Mouse (Mus musculus): ENCODE measurements at regions not wholly inside any gene's neighbourhood (a gene's known extent, or its start where the extent isn't known, plus 50 kb on each side); places are given as distances from the start of the nearest gene placed in this dataset.

DNA sequence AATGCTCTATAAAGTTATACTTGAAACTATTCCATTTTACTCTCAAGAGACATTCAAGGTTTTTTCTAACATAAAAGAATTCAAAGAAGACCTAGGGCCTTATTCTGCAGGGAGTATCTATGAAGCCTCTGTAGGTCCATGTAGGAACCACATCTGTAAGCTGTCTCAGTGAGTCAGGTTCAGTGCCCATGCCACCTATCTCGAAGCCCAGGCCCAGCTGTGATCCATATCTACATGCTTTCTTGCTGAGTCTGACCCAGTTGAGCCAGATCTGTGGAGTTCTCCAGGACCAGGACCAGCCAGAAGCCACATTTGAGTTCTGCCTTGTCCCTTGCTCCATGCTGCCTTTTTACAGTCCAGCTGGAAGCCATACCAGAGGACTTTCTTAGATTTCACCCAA, 142.2 kb upstream of the Bmp4 start:
- Histone ChIP-seq H3K36me3 (ENCODE audit: control insufficient read depth, insufficient read depth, low read length) (no peaks in the 10 kb centered on the region), H3K4me3 (ENCODE audit: low read depth, low read length) (no peak overlapping the region), H3K9me3 (replicated peaks; ENCODE audit: control insufficient read depth, low read length) (no peaks in the 10 kb centered on the region), H3K9ac (ENCODE audit: low read length) (no peak overlapping the region), H3K4me1 (ENCODE audit: control insufficient read depth, insufficient read depth, low read length) (no peaks in the 10 kb centered on the region), H3K27me3 (replicated peaks; ENCODE audit: control insufficient read depth, insufficient read depth, low read length) (no peaks in the 10 kb centered on the region), H3K27ac (ENCODE audit: low read depth, low read length) (no peak overlapping the region), H3K4me2 (ENCODE audit: low read length) (no peak overlapping the region)
- WGBS, result 64% methylated on average over 1 of the region's 1 CpGs
- ATAC-seq (no peak), DNase-seq (ENCODE audit: low spot score) (no peak)

DNA sequence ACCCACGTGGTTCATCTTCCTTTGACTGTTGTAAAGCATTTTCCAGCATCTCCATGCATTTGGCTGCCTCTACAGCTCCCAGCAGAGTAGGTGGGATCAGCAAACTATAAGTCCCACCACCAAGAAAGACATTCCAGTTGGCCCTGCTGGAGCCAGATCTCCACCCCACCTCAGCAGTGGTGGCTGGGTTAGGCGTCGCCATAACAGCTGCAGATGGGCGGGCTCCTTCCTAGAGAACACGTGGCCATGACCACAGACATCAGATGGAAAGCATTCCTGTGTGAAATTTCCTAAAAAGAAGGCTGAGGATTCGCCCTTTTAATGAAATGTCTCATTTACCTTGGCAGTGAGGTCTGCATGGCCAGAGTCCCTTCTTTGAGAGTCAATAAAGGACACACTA, 140.0 kb upstream of the Bmp4 start:
- no peak for DNase-seq (ENCODE audit: low spot score)
- no peaks in the 10 kb centered on the region for H3K4me1 ChIP-seq (ENCODE audit: control insufficient read depth, insufficient read depth, low read length)
- H3K27me3 ChIP-seq (replicated peaks; ENCODE audit: control insufficient read depth, insufficient read depth, low read length), result no peaks in the 10 kb centered on the region
- no peaks in the 10 kb centered on the region for H3K36me3 ChIP-seq (ENCODE audit: control insufficient read depth, insufficient read depth, low read length)
- no peaks in the 10 kb centered on the region for H3K9me3 ChIP-seq (replicated peaks; ENCODE audit: control insufficient read depth, low read length)
- no peak overlapping the region for H3K4me3 ChIP-seq (ENCODE audit: low read depth, low read length)
- H3K4me2 ChIP-seq (ENCODE audit: low read length), result no peak overlapping the region
- H3K9ac ChIP-seq (ENCODE audit: low read length), result no peak overlapping the region
- H3K27ac ChIP-seq (ENCODE audit: low read depth, low read length), result no peak overlapping the region
- 87% methylated on average over 6 of the region's 6 CpGs for WGBS
- ATAC-seq, result no peak

DNA sequence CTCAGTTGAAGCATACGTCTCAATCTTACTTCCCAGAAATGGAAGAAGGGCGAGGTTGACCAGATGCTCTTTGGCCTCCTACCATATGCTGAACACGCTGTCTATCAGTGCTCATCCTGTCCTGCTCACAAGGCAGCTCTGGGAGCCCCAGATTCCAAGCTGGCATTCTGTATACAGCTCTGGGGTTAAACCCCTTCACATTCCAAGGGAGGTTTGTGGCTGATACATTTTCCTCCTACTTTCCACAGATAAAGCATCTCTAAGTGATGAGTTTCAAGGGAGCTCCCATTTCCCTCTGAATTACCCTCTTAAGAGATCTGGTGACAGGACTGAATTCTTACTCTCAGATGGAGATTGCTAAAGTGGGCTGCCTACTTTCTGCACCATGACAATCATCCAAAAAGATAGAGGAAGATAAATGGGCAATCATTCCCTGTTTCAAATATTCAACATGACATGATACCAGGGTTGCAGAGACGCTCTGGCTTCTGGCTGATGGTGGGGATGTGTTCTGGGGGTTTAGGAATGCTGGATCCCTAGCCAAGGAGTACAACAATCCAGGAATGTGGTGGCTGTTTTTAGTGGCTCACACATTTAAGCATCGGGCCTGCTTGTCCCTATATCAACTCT, 138.7 kb upstream of the Bmp4 start:
- Histone ChIP-seq H3K4me3 (ENCODE audit: low read depth, low read length) (no peak overlapping the region), H3K9me3 (replicated peaks; ENCODE audit: control insufficient read depth, low read length) (no peaks in the 10 kb centered on the region), H3K36me3 (ENCODE audit: control insufficient read depth, insufficient read depth, low read length) (no peaks in the 10 kb centered on the region), H3K9ac (ENCODE audit: low read length) (no peak overlapping the region), H3K27me3 (replicated peaks; ENCODE audit: control insufficient read depth, insufficient read depth, low read length) (no peaks in the 10 kb centered on the region), H3K27ac (ENCODE audit: low read depth, low read length) (no peak overlapping the region), H3K4me2 (ENCODE audit: low read length) (no peak overlapping the region), H3K4me1 (ENCODE audit: control insufficient read depth, insufficient read depth, low read length) (no peaks in the 10 kb centered on the region)
- DNase-seq (ENCODE audit: low spot score), result no peak
- WGBS, result 87% methylated on average over 5 of the region's 5 CpGs
- ATAC-seq, result no peak

DNA sequence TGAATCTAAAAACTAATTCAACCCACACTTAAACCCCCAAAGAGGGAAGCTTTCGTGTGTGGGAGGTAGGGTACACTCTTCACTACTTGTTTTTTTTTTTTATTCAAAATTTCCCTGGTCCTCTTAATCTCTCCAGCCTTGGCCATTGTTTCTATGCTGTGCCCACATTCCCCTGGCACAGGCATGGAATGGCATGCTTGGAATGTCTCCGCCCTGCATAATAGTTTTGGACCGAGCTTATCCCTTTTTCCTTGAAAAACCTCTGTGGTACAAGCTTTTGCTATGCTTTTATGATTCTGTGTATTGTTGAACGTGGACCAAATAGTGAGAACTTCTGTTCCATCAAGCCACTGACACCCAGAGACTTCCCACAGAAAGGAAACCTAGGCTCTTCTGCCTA, 126.8 kb upstream of the Bmp4 start:
- Histone ChIP-seq H3K9ac (ENCODE audit: low read length) (no peak overlapping the region), H3K27ac (ENCODE audit: low read depth, low read length) (no peak overlapping the region), H3K9me3 (replicated peaks; ENCODE audit: control insufficient read depth, low read length) (no peaks in the 10 kb centered on the region), H3K36me3 (ENCODE audit: control insufficient read depth, insufficient read depth, low read length) (no peaks in the 10 kb centered on the region), H3K4me3 (ENCODE audit: low read depth, low read length) (no peak overlapping the region), H3K4me2 (ENCODE audit: low read length) (no peak overlapping the region), H3K27me3 (replicated peaks; ENCODE audit: control insufficient read depth, insufficient read depth, low read length) (no peaks in the 10 kb centered on the region), H3K4me1 (ENCODE audit: control insufficient read depth, insufficient read depth, low read length) (no peaks in the 10 kb centered on the region)
- ATAC-seq (no peak), DNase-seq (ENCODE audit: low spot score) (no peak)
- 72% methylated on average over 4 of the region's 4 CpGs for WGBS

DNA sequence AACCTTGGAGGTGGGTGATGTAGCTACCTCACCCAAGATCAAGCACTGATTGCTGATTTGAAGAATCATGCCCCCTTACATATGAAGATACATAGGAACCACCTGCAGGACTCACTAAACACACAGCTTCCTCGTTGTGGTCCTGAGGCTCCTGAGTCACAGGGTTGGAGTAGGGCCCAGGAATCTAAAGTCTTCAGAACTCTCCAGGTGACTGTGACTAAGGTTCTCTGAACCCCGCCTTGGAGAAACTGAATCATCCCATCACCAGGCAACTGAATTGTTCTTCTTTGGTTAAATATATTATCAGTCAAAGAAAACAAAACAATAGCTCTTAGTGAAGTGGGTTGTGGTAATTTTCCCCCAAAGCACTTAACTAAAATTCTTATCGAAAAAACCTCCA, 125.8 kb upstream of the Bmp4 start:
- Histone ChIP-seq H3K9ac (ENCODE audit: low read length) (no peak overlapping the region), H3K4me3 (ENCODE audit: low read depth, low read length) (no peak overlapping the region), H3K4me2 (ENCODE audit: low read length) (no peak overlapping the region), H3K4me1 (ENCODE audit: control insufficient read depth, insufficient read depth, low read length) (no peaks in the 10 kb centered on the region), H3K27me3 (replicated peaks; ENCODE audit: control insufficient read depth, insufficient read depth, low read length) (no peaks in the 10 kb centered on the region), H3K27ac (ENCODE audit: low read depth, low read length) (no peak overlapping the region), H3K9me3 (replicated peaks; ENCODE audit: control insufficient read depth, low read length) (no peaks in the 10 kb centered on the region), H3K36me3 (ENCODE audit: control insufficient read depth, insufficient read depth, low read length) (no peaks in the 10 kb centered on the region)
- DNase-seq (ENCODE audit: low spot score), result no peak
- no peak for ATAC-seq
- 87% methylated on average over 3 of the region's 3 CpGs for WGBS

DNA sequence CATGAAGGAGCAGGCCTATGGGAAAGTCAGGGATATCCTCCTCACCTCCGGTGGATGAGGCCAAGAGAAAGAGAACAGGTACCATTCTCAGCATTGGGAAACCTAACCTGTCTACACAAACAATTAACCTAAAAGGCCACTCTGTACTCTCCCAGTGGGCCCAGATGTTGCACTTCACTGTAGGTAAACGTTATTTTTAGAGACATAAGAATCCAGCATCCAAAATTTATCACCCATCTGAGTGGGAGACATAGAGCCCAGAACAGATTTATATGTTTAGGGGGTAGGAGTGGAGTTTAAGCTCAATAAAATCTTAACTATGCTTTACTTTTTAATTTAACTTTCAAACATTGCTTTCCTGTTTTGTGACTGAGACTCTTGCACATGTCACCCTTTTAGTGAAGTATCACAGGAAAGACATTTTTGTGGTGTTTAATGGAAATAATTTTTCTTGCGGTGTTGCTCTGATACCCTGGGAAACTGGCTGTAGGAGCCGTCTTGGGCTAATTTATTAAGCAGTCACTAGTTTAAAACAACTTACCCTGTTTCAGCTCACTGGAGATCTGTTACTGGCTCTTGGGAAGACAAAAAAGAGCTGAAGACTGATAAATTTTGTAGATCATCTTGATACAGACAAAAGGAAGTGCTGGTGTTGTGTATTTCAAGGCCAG, 123.9 kb upstream of the Bmp4 start:
- H3K4me2 ChIP-seq (ENCODE audit: low read length), result no peak overlapping the region
- no peak overlapping the region for H3K4me3 ChIP-seq (ENCODE audit: low read depth, low read length)
- H3K4me1 ChIP-seq (ENCODE audit: control insufficient read depth, insufficient read depth, low read length), result no peaks in the 10 kb centered on the region
- no peak for DNase-seq (ENCODE audit: low spot score)
- no peak for ATAC-seq
- H3K27ac ChIP-seq (ENCODE audit: low read depth, low read length), result no peak overlapping the region
- WGBS, result 90% methylated on average over 4 of the region's 4 CpGs
- H3K9ac ChIP-seq (ENCODE audit: low read length), result no peak overlapping the region
- H3K36me3 ChIP-seq (ENCODE audit: control insufficient read depth, insufficient read depth, low read length), result no peaks in the 10 kb centered on the region
- no peaks in the 10 kb centered on the region for H3K9me3 ChIP-seq (replicated peaks; ENCODE audit: control insufficient read depth, low read length)
- no peaks in the 10 kb centered on the region for H3K27me3 ChIP-seq (replicated peaks; ENCODE audit: control insufficient read depth, insufficient read depth, low read length)

DNA sequence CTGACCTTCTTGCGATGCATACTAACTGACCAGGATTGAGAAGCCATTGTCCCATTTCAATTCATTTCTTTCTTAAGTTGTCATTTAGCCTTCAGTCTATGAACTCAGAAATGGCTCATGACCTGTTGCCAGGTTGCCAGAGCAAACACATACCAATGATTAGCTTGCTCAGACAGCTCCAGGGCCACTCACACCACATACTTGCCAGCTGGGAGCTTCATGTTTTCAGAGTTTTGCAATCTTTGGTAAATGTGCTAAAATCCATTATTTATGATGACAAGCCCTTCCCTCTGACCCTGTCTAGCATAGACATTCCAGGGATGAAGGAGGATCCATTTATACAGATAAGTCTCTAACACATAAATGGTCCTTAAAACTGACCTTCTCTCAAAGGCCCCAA, 121.6 kb upstream of the Bmp4 start:
- Histone ChIP-seq H3K36me3 (ENCODE audit: control insufficient read depth, insufficient read depth, low read length) (no peaks in the 10 kb centered on the region), H3K4me3 (ENCODE audit: low read depth, low read length) (no peak overlapping the region), H3K4me2 (ENCODE audit: low read length) (no peak overlapping the region), H3K9ac (ENCODE audit: low read length) (no peak overlapping the region), H3K4me1 (ENCODE audit: control insufficient read depth, insufficient read depth, low read length) (no peaks in the 10 kb centered on the region), H3K27ac (ENCODE audit: low read depth, low read length) (no peak overlapping the region), H3K27me3 (replicated peaks; ENCODE audit: control insufficient read depth, insufficient read depth, low read length) (no peaks in the 10 kb centered on the region), H3K9me3 (replicated peaks; ENCODE audit: control insufficient read depth, low read length) (no peaks in the 10 kb centered on the region)
- ATAC-seq, result no peak
- 97% methylated on average over 1 of the region's 1 CpGs for WGBS
- no peak for DNase-seq (ENCODE audit: low spot score)

DNA sequence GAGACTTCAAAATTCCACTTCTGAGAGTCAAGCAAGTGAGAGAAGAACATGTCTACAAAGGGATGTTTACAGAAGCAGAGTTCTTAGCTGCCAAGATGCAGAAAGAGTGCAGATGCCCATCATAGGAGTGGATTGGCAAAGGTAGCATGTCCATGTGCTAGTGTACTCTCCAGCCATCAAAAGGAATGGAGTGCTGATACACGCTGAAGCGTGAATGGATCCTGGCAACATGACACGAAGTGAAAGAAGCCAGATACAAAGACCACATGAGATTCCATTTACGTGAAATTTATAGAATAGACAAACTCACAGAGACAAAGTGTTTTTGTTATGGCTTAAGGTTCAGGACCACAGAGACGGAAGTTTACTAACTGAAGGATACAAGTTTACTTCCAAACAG, 118.4 kb upstream of the Bmp4 start:
- Histone ChIP-seq H3K4me1 (ENCODE audit: control insufficient read depth, insufficient read depth, low read length) (no peaks in the 10 kb centered on the region), H3K9me3 (replicated peaks; ENCODE audit: control insufficient read depth, low read length) (0 out of 2 replicates have a peak, but pooled peaks cover 3% of the 10 kb centered on the region), H3K27ac (ENCODE audit: low read depth, low read length) (no peak overlapping the region), H3K27me3 (replicated peaks; ENCODE audit: control insufficient read depth, insufficient read depth, low read length) (no peaks in the 10 kb centered on the region), H3K4me2 (ENCODE audit: low read length) (no peak overlapping the region), H3K36me3 (ENCODE audit: control insufficient read depth, insufficient read depth, low read length) (no peaks in the 10 kb centered on the region), H3K4me3 (ENCODE audit: low read depth, low read length) (no peak overlapping the region), H3K9ac (ENCODE audit: low read length) (no peak overlapping the region)
- DNase-seq (ENCODE audit: low spot score), result no peak
- ATAC-seq, result no peak
- WGBS, result 74% methylated on average over 5 of the region's 5 CpGs

DNA sequence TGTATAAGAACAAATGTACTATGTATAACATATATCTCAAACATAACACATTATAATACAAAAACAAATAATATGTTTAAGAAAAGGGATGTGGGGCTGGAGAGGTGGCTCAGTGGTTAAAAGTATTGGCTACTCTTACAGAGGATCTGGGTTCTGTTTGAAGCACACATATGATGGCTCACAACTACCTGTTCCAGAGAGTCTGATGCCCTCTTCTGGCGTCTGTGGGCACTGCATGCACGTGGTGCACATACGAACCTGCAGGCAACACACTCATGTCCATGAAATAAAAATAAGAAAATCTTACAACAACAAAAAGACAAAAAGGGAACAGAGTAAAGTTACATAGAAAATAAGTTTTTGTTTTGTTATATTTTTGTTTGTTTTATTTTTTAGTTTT, 114.8 kb upstream of the Bmp4 start:
- Histone ChIP-seq H3K4me2 (ENCODE audit: low read length) (no peak overlapping the region), H3K27ac (ENCODE audit: low read depth, low read length) (no peak overlapping the region), H3K36me3 (ENCODE audit: control insufficient read depth, insufficient read depth, low read length) (no peaks in the 10 kb centered on the region), H3K9ac (ENCODE audit: low read length) (no peak overlapping the region), H3K27me3 (replicated peaks; ENCODE audit: control insufficient read depth, insufficient read depth, low read length) (no peaks in the 10 kb centered on the region), H3K9me3 (replicated peaks; ENCODE audit: control insufficient read depth, low read length) (0 out of 2 replicates have a peak, but pooled peaks cover 3% of the 10 kb centered on the region), H3K4me3 (ENCODE audit: low read depth, low read length) (no peak overlapping the region), H3K4me1 (ENCODE audit: control insufficient read depth, insufficient read depth, low read length) (no peaks in the 10 kb centered on the region)
- DNase-seq (ENCODE audit: low spot score) (no peak), ATAC-seq (no peak)
- 88% methylated on average over 3 of the region's 3 CpGs for WGBS
